Mouse (Mus musculus) midbrain, postnatal 0 days (tissue): ENCODE measurements around the gene Zfp536. TPM values are rescaled to one million over a fixed set of nuclear protein-coding genes. Genes with fewer than 3 reads are reported as not detected.

Experiments used
- ATAC-seq: fragments of 200-750 bp; cut with Nextera tagmentation; 2 replicates; pipeline ENCODE4 v1.8.0; 2017; ENCODE audit warnings: moderate number of reproducible peaks, mild to moderate bottlenecking, moderate TSS enrichment, moderate library complexity; ENCODE audit not compliant: low FRiP score
- DNase-seq: peaks from one replicate; pipeline ENCODE4 v3.0.0-alpha.2; 2015; ENCODE audit warnings: low spot score
- H3K27ac ChIP-seq: fragments of 300-500 bp; sonication (generic); 2 replicates; pipeline ENCODE4 v1.5.1; 2014; ENCODE audit warnings: low read depth, mild to moderate bottlenecking, low read length, mixed read lengths
- H3K27me3 ChIP-seq: fragments of 300-500 bp; sonication (generic); 2 replicates; pipeline ENCODE4 v1.6.1; 2014; ENCODE audit warnings: low read length, control low read depth, mixed read lengths; ENCODE audit not compliant: insufficient read depth
- H3K36me3 ChIP-seq: fragments of 300-500 bp; sonication (generic); 2 replicates; pipeline ENCODE4 v1.6.1; 2014; ENCODE audit warnings: low read length, control low read depth, mixed read lengths; ENCODE audit not compliant: insufficient read depth
- H3K4me1 ChIP-seq: fragments of 300-500 bp; sonication (generic); 2 replicates; pipeline ENCODE4 v1.6.1; 2014; ENCODE audit warnings: mild to moderate bottlenecking, control low read depth, antibody characterized with exemption, low read length, mixed read lengths; ENCODE audit not compliant: insufficient read depth
- H3K4me2 ChIP-seq: fragments of 300-500 bp; sonication (generic); 2 replicates; pipeline ENCODE4 v1.6.1; 2014; ENCODE audit warnings: low read depth, mild to moderate bottlenecking, low read length, mixed read lengths; ENCODE audit not compliant: poor library complexity, severe bottlenecking
- H3K4me3 ChIP-seq: fragments of 300-500 bp; sonication (generic); 2 replicates; pipeline ENCODE4 v1.5.1; 2014; ENCODE audit warnings: low read depth, mild to moderate bottlenecking, low read length, moderate library complexity
- H3K9ac ChIP-seq: fragments of 300-500 bp; sonication (generic); replicated peaks from 2 replicates; pipeline ENCODE4 v1.6.1; 2014; ENCODE audit warnings: mild to moderate bottlenecking, low read length, moderate library complexity, mixed read lengths; ENCODE audit not compliant: poor library complexity, severe bottlenecking
- H3K9me3 ChIP-seq: fragments of 300-500 bp; sonication (generic); 2 replicates; pipeline ENCODE4 v1.6.1; 2016; ENCODE audit warnings: low read length, control low read depth
- CTCF ChIP-seq: IDR thresholded peaks from 2 replicates; pipeline ENCODE4 v1.5.1; 2016; ENCODE audit warnings: antibody characterized with exemption, mild to moderate bottlenecking
- WGBS: fragments of 180-500 bp; shearing (Covaris S2); extraction: QIAGEN DNeasy Blood & Tissue Kit; methylation state at CpG from one replicate; pipeline ENCODE4 v1.1.7; 2014; 5-methylcytosine and 5-hydroxymethylcytosine counted together
- polyA plus RNA-seq: library from polyadenylated mRNA; unstranded; fragments of >200 nt; fragmentation: Nextera tagmentation; extraction: Ambion mirVana; gene quantifications from 2 replicates; pipeline ENCODE4 v1.2.1, GENCODE M21; 2015
- total RNA-seq: library from RNA; depleted of rRNA; stranded (reverse); fragments of >200 nt; gene quantifications from 2 replicates; pipeline ENCODE4 v1.2.3, GENCODE M21; 2014; rRNA removed

Gene Zfp536
- total RNA-seq, result 43.1 and 48.2 TPM in 2 replicates
- polyA plus RNA-seq, result 14.7 and 16.4 TPM in 2 replicates

GRCm38 (mm10) chr7:37773312-37773702, at the start of gene Zfp536:
Gene Zfp536 (minus strand): TSS chr7:37773641.
- no peak for TF ChIP-seq CTCF
- Histone ChIP-seq H3K9me3 (no peaks in the 10 kb centered on the region), H3K36me3 (no peaks in the 10 kb centered on the region), H3K27ac (peak within 1 kb of the TSS; percentile 71), H3K4me1 (peaks cover 5% of the 10 kb centered on the region; the same call in 1 of the 2 replicates), H3K4me3 (peak within 1 kb of the TSS; percentile 59), H3K4me2 (peak within 1 kb of the TSS; percentile 98), H3K9ac (peak within 1 kb of the TSS; percentile 64), H3K27me3 (no peaks in the 10 kb centered on the region)
- DNase-seq (peak; percentile 67), ATAC-seq (no peak)
- under 1% methylated on average over 27 of the region's 27 CpGs for WGBS

- Histone ChIP-seq H3K4me1 (no peaks in the 10 kb centered on the region), H3K4me3 (no peak overlapping the region), H3K36me3 (no peaks in the 10 kb centered on the region), H3K27me3 (no peaks in the 10 kb centered on the region), H3K27ac (no peak overlapping the region), H3K4me2 (no peak overlapping the region), H3K9ac (no peak overlapping the region), H3K9me3 (no peaks in the 10 kb centered on the region)
- DNase-seq, result no peak
- TF ChIP-seq CTCF, result no peak
- 85% methylated on average over 11 of the region's 11 CpGs for WGBS
- no peak for ATAC-seq
Observed at GRCm38 (mm10) chr7:37820670-37821301, 47.3 kb upstream of the Zfp536 start.

GRCm38 (mm10) chr7:37818631-37819340, 45.3 kb upstream of the Zfp536 start:
- Histone ChIP-seq H3K4me1 (no peaks in the 10 kb centered on the region), H3K4me2 (no peak overlapping the region), H3K27ac (no peak overlapping the region), H3K36me3 (no peaks in the 10 kb centered on the region), H3K9me3 (no peaks in the 10 kb centered on the region), H3K9ac (no peak overlapping the region), H3K4me3 (no peak overlapping the region), H3K27me3 (no peaks in the 10 kb centered on the region)
- WGBS, result 85% methylated on average over 8 of the region's 8 CpGs
- no peak for TF ChIP-seq CTCF
- ATAC-seq (no peak), DNase-seq (no peak)

- Histone ChIP-seq H3K27me3 (no peaks in the 10 kb centered on the region), H3K9me3 (no peaks in the 10 kb centered on the region), H3K9ac (no peak overlapping the region), H3K4me1 (no peaks in the 10 kb centered on the region), H3K4me3 (no peak overlapping the region), H3K36me3 (no peaks in the 10 kb centered on the region), H3K4me2 (no peak overlapping the region), H3K27ac (no peak overlapping the region)
- 86% methylated on average over 7 of the region's 7 CpGs for WGBS
- no peak for DNase-seq
- no peak for ATAC-seq
- no peak for TF ChIP-seq CTCF
Observed at GRCm38 (mm10) chr7:37816901-37817300, 43.5 kb upstream of the Zfp536 start.

- no peaks in the 10 kb centered on the region for H3K27me3 ChIP-seq
- TF ChIP-seq CTCF, result no peak
- DNase-seq, result no peak
- no peak overlapping the region for H3K4me3 ChIP-seq
- H3K4me2 ChIP-seq, result no peak overlapping the region
- no peak for ATAC-seq
- H3K36me3 ChIP-seq, result no peaks in the 10 kb centered on the region
- H3K4me1 ChIP-seq, result no peaks in the 10 kb centered on the region
- no peaks in the 10 kb centered on the region for H3K9me3 ChIP-seq
- WGBS, result 52% methylated on average over 8 of the region's 8 CpGs
- H3K9ac ChIP-seq, result no peak overlapping the region
- no peak overlapping the region for H3K27ac ChIP-seq
Observed at GRCm38 (mm10) chr7:37814844-37815406, 41.5 kb upstream of the Zfp536 start.

- no peak for ATAC-seq
- H3K9ac ChIP-seq, result no peak overlapping the region
- 81% methylated on average over 10 of the region's 10 CpGs for WGBS
- H3K27ac ChIP-seq, result no peak overlapping the region
- no peak for TF ChIP-seq CTCF
- H3K4me1 ChIP-seq, result no peaks in the 10 kb centered on the region
- H3K27me3 ChIP-seq, result no peaks in the 10 kb centered on the region
- no peaks in the 10 kb centered on the region for H3K36me3 ChIP-seq
- no peak overlapping the region for H3K4me2 ChIP-seq
- no peaks in the 10 kb centered on the region for H3K9me3 ChIP-seq
- DNase-seq, result no peak
- no peak overlapping the region for H3K4me3 ChIP-seq
Observed at GRCm38 (mm10) chr7:37813676-37814075, 40.2 kb upstream of the Zfp536 start.
